ENCODE assay signal across 19 mouse cellular contexts in genomic region chr12:91692991-91693390, GRCm38 (mm10).
"Had no signal": no experiment of that assay in that cellular context is flagged by ENCODE, and none has a peak within 500 bp of the region (broad histone marks: within the 10 kb centered on the region; RNA-seq: fewer than 3 reads in every experiment).

No protein-coding gene starts in this region.

- ATAC-seq: intestine, postnatal 0 days; midbrain, embryonic 15.5 days had no signal

- H3K9me3 ChIP-seq: limb, embryonic 12.5 days; liver, embryonic 15.5 days; midbrain, embryonic 12.5 days; midbrain, embryonic 15.5 days; neural tube, embryonic 12.5 days; neural tube, embryonic 15.5 days had no signal

- H3K4me1 ChIP-seq: limb, embryonic 12.5 days; midbrain, embryonic 15.5 days; neural tube, embryonic 12.5 days; neural tube, embryonic 15.5 days had no signal

- H3K36me3 ChIP-seq: limb, embryonic 12.5 days; liver, embryonic 15.5 days; midbrain, embryonic 12.5 days; midbrain, embryonic 15.5 days; neural tube, embryonic 12.5 days; neural tube, embryonic 15.5 days had no signal

- H3K27me3 ChIP-seq: limb, embryonic 12.5 days; liver, embryonic 15.5 days; midbrain, embryonic 15.5 days; neural tube, embryonic 12.5 days; neural tube, embryonic 15.5 days had no signal

- H3K4me2 ChIP-seq: limb, embryonic 12.5 days; liver, embryonic 15.5 days; midbrain, embryonic 12.5 days; midbrain, embryonic 15.5 days; neural tube, embryonic 12.5 days; neural tube, embryonic 15.5 days had no signal

- H3K4me3 ChIP-seq: left cerebral cortex, adult 2 months; limb, embryonic 12.5 days; liver, embryonic 15.5 days; midbrain, embryonic 12.5 days; midbrain, embryonic 15.5 days; neural tube, embryonic 12.5 days; neural tube, embryonic 15.5 days had no signal

- H3K9ac ChIP-seq: limb, embryonic 12.5 days; liver, embryonic 15.5 days; midbrain, embryonic 12.5 days; midbrain, embryonic 15.5 days; neural tube, embryonic 12.5 days; neural tube, embryonic 15.5 days had no signal

- H3K27ac ChIP-seq: left cerebral cortex, adult 2 months; limb, embryonic 12.5 days; liver, embryonic 15.5 days; midbrain, embryonic 12.5 days; midbrain, embryonic 15.5 days; neural tube, embryonic 12.5 days; neural tube, embryonic 15.5 days had no signal

- DNase-seq: kidney, adult 2 months; kidney, postnatal 14 days; layer of hippocampus, postnatal 36 days; liver; lung, adult 2 months; lung, postnatal 14 days; lung, postnatal 4 days; right cerebral cortex, adult 18-20 months; right cerebral cortex, postnatal 14 days; right cerebral cortex, postnatal 4 days; thymus, postnatal 4 days had no signal
